Mouse (Mus musculus) heart, postnatal 36 days (tissue): ENCODE measurements around the gene Gbp10. TPM values are rescaled to one million over a fixed set of nuclear protein-coding genes. Genes with fewer than 3 reads are reported as not detected.
"Not testable (repeated sequence)": the region's sequence is repeated elsewhere in the genome, so short reads cannot be mapped to it uniquely, and the experiment has no call there.

Experiments
- DNase-seq, 2 experiments: peaks; one replicate each; pipeline ENCODE4 v3.0.0; 2021 to 2022
- intact Hi-C: fragments of 180-260 bp; cut with DNase I; formaldehyde crosslinking; loops from one replicate; pipeline ENCODE4 v1.15.1; 2025
- total RNA-seq, 2 experiments: library from RNA; stranded (reverse); gene quantifications; 2 replicates each; pipeline ENCODE4 v1.2.3; 2021

The Gbp10 gene
- total RNA-seq, result under 1 TPM; 0.27 to 0.97 TPM

GRCm38 (mm10) chr5:105239483-105240047, at the start of gene Gbp10:
Gbp10 (minus strand) TSS chr5:105239533.
- intact Hi-C loops, result not testable (repeated sequence)
- DNase-seq, result peak in 1 of 2 experiments; percentile 3

DNA sequence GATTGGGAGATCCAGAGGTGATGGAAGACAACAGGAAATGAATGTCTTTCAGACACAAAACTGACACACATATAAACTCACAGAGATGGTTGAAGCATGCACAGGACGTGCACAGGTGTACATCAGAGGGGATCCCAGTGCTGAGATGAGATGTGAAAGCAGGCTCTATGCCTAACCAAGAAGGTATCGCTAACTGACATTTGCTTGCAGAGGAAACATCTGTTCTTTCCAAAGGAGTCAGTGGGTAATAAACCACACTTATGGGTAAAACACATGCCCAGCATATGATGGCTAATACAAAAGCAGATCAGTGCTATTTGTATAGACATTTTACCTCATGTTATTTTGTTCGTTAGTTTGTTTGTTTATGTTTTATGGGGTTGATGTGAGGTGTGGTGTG, 21.3 kb upstream of the Gbp10 start:
- DNase-seq, intact Hi-C loops: not testable (repeated sequence)

GRCm38 (mm10) chr5:105252491-105252890, 13.2 kb upstream of the Gbp10 start:
- intact Hi-C loops, result no loop called here
- DNase-seq, result no peak

- intact Hi-C loops, DNase-seq: not testable (repeated sequence)
These were observed 5.4 kb upstream of the Gbp10 start for GRCm38 (mm10) chr5:105244741-105245140.

GRCm38 (mm10) chr5:105240982-105241381, 1.6 kb upstream of the Gbp10 start:
- intact Hi-C loops, DNase-seq: not testable (repeated sequence)

DNA sequence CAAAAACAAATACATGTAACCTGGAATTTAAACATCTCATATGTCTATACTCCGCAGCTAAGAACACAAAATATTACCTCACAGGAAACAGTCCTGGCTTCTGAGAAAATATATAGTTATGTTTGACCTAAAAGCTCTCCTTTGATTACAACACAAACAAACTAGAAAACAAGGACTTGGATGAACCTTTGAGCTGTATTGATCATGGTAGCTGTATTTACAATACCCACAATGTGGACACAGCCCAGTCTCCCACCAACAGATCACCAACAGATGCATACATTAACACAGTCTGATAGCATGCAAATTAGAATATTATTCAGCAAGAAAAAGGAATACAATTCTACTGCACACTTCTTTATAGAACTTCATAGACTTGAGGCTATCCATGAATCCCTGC, 931 bp downstream of the Gbp10 start:
- DNase-seq, intact Hi-C loops: not testable (repeated sequence)

DNA sequence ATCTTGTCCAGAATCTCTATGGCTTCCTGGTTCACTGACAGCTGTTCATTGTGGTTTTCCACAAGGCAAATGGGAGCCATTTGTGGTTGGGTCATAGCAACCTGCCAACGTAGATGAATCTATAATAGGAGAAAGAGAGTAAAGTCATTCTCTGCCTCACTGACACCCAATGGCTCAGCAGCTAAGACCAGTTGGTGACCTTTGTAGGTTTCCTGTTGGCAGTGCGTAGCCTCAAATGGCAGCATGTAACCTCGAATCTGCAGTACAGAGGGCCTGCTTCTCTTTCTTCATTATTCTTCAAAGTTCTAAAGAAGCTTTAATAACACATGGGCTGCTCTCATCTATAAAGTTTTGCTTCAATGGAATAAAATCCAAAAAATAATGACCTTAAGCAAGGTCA, 3.3 kb downstream of the Gbp10 start:
- intact Hi-C loops, DNase-seq: not testable (repeated sequence)

GRCm38 (mm10) chr5:105208957-105209356, 30.4 kb downstream of the Gbp10 start:
- intact Hi-C loops, DNase-seq: not testable (repeated sequence)

GRCm38 (mm10) chr5:105200791-105201355, 38.5 kb downstream of the Gbp10 start:
- intact Hi-C loops, result loop anchor here (2.0 kb wide), 1 partner anchor 22 kb away; no protein-coding TSS in a partner anchor
- not testable (repeated sequence) for DNase-seq

GRCm38 (mm10) chr5:105199149-105199548, 40.2 kb downstream of the Gbp10 start:
- DNase-seq, intact Hi-C loops: not testable (repeated sequence)

DNA sequence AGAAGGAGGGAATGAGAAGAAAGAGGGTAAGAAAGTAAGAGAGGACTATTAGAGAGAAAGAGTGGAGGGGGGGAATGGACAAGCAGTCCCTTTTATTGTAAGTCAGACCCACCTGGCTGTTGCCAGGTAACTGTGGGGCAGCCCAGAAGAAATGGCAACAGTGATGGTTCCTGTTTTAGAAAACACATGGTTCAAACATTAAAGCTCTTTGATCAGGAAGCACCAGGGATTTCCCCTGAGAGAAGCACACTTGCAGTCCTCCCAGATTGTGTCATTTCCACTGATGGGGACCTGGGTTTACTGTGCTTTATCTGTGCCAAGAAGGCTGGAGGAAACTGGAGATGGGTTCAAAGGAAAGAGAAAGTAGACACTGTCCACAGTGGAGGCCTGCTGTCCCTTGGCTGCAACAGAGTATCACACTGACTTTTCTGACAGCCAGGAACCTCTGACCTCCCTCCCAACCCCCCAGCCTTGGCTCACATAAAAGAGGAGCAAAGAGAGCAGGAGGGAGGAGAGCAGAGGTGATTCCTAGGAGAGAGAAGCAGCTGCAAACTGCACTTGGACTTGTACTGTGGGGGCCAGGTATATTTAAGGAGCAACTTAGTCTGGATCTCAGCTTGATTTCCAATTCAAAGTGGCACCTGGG, 41.3 kb downstream of the Gbp10 start:
- DNase-seq, intact Hi-C loops: not testable (repeated sequence)

GRCm38 (mm10) chr5:105196308-105196707, 43.0 kb downstream of the Gbp10 start:
- intact Hi-C loops, DNase-seq: not testable (repeated sequence)

DNA sequence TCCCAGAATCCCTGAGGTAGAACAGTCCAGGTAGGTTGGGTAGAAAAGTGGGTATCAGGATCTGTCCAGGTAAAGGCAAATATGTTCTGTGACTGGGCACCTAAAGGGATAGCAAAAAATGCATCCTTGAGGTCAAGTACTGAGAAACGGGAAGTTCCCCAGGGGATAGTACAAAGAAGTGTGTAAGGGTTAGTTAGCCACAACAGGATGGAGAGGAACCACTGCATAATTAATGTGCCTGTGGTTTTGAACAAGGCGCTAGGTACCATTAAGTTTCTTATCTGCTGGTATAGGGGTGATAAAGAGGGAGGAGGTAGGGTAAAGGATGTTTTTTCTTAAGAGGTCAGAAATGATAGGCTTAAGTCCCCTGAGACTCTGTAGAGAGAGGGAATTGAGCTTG, 46.8 kb downstream of the Gbp10 start:
- DNase-seq, intact Hi-C loops: not testable (repeated sequence)

- intact Hi-C loops, result no loop called here
These were observed 57.9 kb downstream of the Gbp10 start for GRCm38 (mm10) chr5:105181446-105181845.

More at GRCm38 (mm10) chr5:105181446-105181845, 57.9 kb downstream of the Gbp10 start:
- DNase-seq, result no peak

Other genes starting within 250 kb of the Gbp10 start
- gene Gbp9, start 100.0 kb downstream of the Gbp10 start, total RNA-seq, result 10 to 100 TPM in 1 of 2 experiments, 1 to 10 TPM in 1; 9.9 to 11.0 TPM
- under 1 TPM; 0.11 to 0.19 TPM for gene Gbp8, start 100.0 kb downstream of the Gbp10 start, total RNA-seq
- gene Gbp4, start 99.9 kb downstream of the Gbp10 start, total RNA-seq, result 10 to 100 TPM in 1 of 2 experiments, 1 to 10 TPM in 1; 9.0 to 10.6 TPM
- gene Gm43302, start 54.2 kb upstream of the Gbp10 start, total RNA-seq, result under 1 TPM in 1 of 2 experiments, not detected in 1; 0.49 TPM
- gene Gbp6, start 54.2 kb upstream of the Gbp10 start, total RNA-seq, result 1 to 10 TPM; 7.9 to 8.8 TPM
- gene Lrrc8b, start 176.2 kb upstream of the Gbp10 start, total RNA-seq, result 1 to 10 TPM; 4.4 to 5.1 TPM